Mouse (Mus musculus) intestine, embryonic 15.5 days (tissue): Measurements from ENCODE around the gene Prnp. TPM values are rescaled to one million over a fixed set of nuclear protein-coding genes. Genes with fewer than 3 reads are reported as not detected.

Experiments used
- ATAC-seq: fragments of 200-750 bp; cut with Nextera tagmentation; 2 replicates; pipeline ENCODE4 v1.8.0; 2017; ENCODE audit warnings: moderate TSS enrichment, moderate library complexity
- H3K27ac ChIP-seq: fragments of 300-500 bp; sonication (generic); 2 replicates; pipeline ENCODE4 v1.5.1; 2015; ENCODE audit warnings: mild to moderate bottlenecking, inconsistent platforms
- H3K27me3 ChIP-seq: fragments of 300-500 bp; sonication (generic); replicated peaks from 2 replicates; pipeline ENCODE4 v1.6.1; 2015; ENCODE audit warnings: inconsistent platforms
- H3K36me3 ChIP-seq: fragments of 300-500 bp; sonication (generic); 2 replicates; pipeline ENCODE4 v1.6.1; 2015; ENCODE audit warnings: inconsistent platforms
- H3K4me1 ChIP-seq: fragments of 300-500 bp; sonication (generic); replicated peaks from 2 replicates; pipeline ENCODE4 v1.6.1; 2015; ENCODE audit warnings: inconsistent platforms
- H3K4me2 ChIP-seq: fragments of 300-500 bp; sonication (generic); replicated peaks from 2 replicates; pipeline ENCODE4 v1.6.1; 2015; ENCODE audit warnings: mild to moderate bottlenecking, inconsistent platforms
- H3K4me3 ChIP-seq: fragments of 300-500 bp; sonication (generic); replicated peaks from 2 replicates; pipeline ENCODE4 v1.5.1; 2015; ENCODE audit warnings: inconsistent platforms
- H3K9ac ChIP-seq: fragments of 300-500 bp; sonication (generic); 2 replicates; pipeline ENCODE4 v1.6.1; 2015; ENCODE audit warnings: inconsistent platforms
- H3K9me3 ChIP-seq: fragments of 300-500 bp; sonication (generic); 2 replicates; pipeline ENCODE4 v1.6.1; 2016; ENCODE audit warnings: inconsistent platforms
- WGBS: fragments of 180-500 bp; shearing (Covaris S2); methylation state at CpG from one replicate; pipeline ENCODE4 v1.1.7; 2015; 5-methylcytosine and 5-hydroxymethylcytosine counted together
- polyA plus RNA-seq: library from polyadenylated mRNA; unstranded; fragments of >200 nt; fragmentation: Nextera tagmentation; extraction: Ambion mirVana; gene quantifications from 2 replicates; pipeline ENCODE4 v1.2.1, GENCODE M21; 2015

The Prnp gene
- polyA plus RNA-seq, 1 experiment from 2014 or later: 62.3 TPM

DNA sequence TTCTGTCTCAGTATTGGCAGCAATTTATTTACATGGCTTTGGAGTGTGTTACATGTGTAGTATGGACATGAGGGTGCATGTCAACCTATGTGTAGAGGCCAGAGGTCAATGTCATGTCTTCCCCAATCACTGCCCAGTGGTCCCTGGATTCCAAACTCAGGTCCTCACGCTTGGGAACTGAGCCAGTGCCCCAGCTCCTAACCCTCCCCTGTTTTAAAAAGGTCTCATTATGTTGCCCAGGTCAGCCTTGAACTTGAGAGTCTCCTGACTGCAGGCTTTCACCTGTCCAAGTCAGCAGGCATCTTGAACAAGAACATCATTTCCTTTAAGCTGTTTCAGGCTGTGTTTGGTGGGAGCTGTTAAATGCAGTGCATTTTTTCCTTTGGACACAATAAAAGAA is 822 bp upstream of the Prnp start:
- H3K9me3 ChIP-seq: no peaks in the 10 kb centered on the region
- H3K36me3 ChIP-seq: no peaks in the 10 kb centered on the region
- 0 out of 2 replicates have a peak, but pooled peaks cover 6% of the 10 kb centered on the region for H3K4me1 ChIP-seq
- H3K4me3 ChIP-seq: no peak overlapping the region
- ATAC-seq: no peak
- WGBS: 83% methylated on average over 1 of the region's 1 CpGs
- no peak overlapping the region for H3K27ac ChIP-seq
- no peak overlapping the region for H3K9ac ChIP-seq
- no peaks in the 10 kb centered on the region for H3K27me3 ChIP-seq
- no peak overlapping the region for H3K4me2 ChIP-seq

DNA sequence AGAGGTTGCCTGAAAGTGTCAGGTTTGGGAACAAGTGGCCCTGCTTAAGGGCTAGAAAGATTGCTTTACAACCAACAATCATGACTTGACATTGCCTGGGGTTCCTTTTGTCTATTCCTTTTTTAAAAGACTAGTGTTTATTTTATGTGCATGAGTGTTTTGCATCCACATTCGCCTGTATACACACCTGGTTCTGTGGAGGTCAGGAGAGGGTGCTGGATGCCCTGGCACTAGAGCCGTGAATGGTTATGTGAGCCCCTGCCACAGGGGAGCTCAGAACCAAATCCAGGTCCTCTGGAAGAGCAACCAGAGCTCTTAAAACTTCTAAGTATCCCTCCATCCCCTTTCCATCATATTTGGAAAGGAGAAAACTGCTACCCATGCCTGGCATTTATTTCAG is 1.1 kb downstream of the Prnp start:
- H3K27ac ChIP-seq: no peak overlapping the region
- 0 out of 2 replicates have a peak, but pooled peaks cover 6% of the 10 kb centered on the region for H3K4me1 ChIP-seq
- H3K36me3 ChIP-seq: no peaks in the 10 kb centered on the region
- 60% methylated on average over 2 of the region's 2 CpGs for WGBS
- no peaks in the 10 kb centered on the region for H3K27me3 ChIP-seq
- no peaks in the 10 kb centered on the region for H3K9me3 ChIP-seq
- H3K9ac ChIP-seq: no peak overlapping the region
- no peak for ATAC-seq
- peak overlapping the region; percentile 71; the same call in 1 of the 2 replicates for H3K4me3 ChIP-seq
- H3K4me2 ChIP-seq: peak overlapping the region; percentile 87

DNA sequence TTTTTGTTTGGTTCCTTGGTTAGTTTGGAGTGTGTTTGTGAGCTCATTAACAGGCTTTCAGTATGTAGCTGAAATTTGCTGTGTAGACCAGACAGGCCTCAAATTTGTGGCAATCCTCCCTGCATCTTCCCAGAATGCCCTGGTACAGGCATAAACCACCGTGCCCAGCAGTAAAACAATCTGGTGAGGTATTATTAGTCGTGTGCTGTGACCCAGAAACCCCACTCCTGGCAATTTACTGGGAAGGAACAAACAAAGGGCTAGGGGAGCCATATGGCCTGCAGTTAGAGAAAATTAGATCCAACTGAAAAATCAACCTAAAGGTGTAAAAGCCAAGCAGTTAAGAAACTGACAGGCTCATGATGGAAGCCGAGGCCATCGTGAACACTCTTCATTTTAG is 1.6 kb downstream of the Prnp start:
- H3K27ac ChIP-seq: no peak overlapping the region
- H3K9me3 ChIP-seq: no peaks in the 10 kb centered on the region
- no peak overlapping the region for H3K9ac ChIP-seq
- peak overlapping the region; percentile 87 for H3K4me2 ChIP-seq
- no peak overlapping the region for H3K4me3 ChIP-seq
- 0 out of 2 replicates have a peak, but pooled peaks cover 6% of the 10 kb centered on the region for H3K4me1 ChIP-seq
- no peaks in the 10 kb centered on the region for H3K36me3 ChIP-seq
- ATAC-seq: no peak
- WGBS: 40% methylated on average over 4 of the region's 4 CpGs
- no peaks in the 10 kb centered on the region for H3K27me3 ChIP-seq

DNA sequence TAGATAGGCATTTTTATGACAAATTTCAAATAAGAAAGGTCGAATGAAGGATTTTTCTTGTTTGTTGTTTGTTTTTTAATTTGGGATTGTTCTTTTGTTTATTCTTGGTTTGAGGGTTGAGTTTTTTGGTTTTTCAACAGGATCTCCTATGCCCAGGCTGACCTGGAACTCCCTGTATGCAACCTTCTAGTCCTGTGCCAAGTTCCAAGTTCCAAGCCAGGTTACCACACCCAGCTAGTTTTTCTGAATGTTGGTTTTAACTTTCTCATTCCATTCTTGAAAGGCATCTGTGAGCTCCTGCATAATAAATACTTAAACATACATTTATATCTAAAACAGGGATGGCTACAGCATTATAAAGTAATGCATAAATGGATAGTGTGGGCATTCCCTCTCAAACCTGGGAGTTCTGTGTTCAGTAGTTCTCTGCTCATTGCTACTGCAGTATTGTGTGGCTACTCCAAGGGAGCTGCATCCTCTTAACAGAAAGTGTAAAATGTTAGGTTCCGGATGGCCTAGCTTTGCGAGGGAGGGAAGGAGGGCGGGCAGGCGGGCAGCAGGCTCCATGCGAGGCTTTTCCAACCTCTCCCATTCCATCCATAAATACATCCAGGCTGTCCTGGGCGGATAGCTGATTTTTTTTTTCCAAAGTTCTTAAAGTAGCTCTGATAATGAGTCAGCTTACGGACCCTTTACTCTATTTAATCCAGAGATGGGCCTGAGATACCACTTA is 3.0 kb downstream of the Prnp start:
- Histone ChIP-seq H3K9me3 (no peaks in the 10 kb centered on the region), H3K9ac (no peak overlapping the region), H3K27ac (no peak overlapping the region), H3K4me2 (no peak overlapping the region), H3K4me1 (0 out of 2 replicates have a peak, but pooled peaks cover 6% of the 10 kb centered on the region), H3K36me3 (no peaks in the 10 kb centered on the region), H3K27me3 (no peaks in the 10 kb centered on the region), H3K4me3 (no peak overlapping the region)
- 82% methylated on average over 8 of the region's 8 CpGs for WGBS
- ATAC-seq: no peak

DNA sequence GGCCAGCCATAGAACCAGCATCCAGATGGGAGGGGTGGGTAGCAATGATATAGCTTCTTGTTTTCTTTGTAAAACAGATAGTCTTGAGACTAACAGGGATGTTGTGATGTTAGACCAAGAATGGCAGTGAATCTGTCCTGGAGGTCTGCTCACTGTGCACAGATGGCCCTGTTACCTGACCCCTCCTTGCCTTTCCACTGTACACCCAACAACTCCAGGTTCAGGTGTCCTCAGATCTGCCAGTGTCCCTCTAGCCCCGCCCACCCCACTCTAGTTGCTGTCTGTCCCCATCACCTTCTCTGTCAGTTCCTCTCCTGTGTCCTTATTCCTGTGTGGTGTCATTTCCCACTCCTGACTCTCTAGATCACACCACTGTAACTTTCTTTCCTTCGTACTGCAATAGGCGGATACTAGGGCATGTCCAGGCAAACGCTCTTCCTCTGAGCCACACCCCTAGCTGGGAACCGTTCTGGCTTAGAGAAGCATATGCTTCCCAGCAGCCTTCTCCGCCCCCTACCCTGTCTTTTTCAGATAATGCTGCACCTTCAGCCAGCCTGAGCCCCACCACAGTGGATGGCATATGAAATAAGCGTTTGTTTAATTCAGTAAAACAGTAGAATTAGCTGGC is 22.7 kb downstream of the Prnp start:
- Histone ChIP-seq H3K9me3 (no peaks in the 10 kb centered on the region), H3K36me3 (no peaks in the 10 kb centered on the region), H3K9ac (no peak overlapping the region), H3K4me2 (no peak overlapping the region), H3K27me3 (no peaks in the 10 kb centered on the region), H3K4me1 (0 out of 2 replicates have a peak, but pooled peaks cover 7% of the 10 kb centered on the region), H3K4me3 (no peak overlapping the region), H3K27ac (no peak overlapping the region)
- ATAC-seq: no peak
- 60% methylated on average over 7 of the region's 7 CpGs for WGBS

DNA sequence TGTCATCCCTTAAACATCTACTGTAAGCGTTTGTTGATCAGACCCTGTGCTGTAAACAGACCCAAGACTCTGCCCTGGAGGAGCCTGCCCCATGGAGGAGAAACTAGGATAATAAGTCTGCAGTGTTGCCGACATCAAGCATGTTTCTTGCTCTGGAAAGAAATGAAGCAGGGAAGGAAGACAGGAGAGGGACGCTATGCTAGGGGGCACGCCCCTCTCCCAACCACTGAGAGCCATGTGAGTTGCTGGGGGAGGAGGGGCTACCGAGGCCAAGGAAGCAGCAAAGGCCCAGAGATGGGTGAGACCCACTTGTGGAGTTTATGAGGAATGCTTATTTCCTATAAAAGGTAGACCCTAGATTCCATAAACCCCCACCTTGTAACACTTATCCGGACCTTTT is 23.3 kb downstream of the Prnp start:
- no peak for ATAC-seq
- 0 out of 2 replicates have a peak, but pooled peaks cover 7% of the 10 kb centered on the region for H3K4me1 ChIP-seq
- H3K9me3 ChIP-seq: no peaks in the 10 kb centered on the region
- H3K4me2 ChIP-seq: no peak overlapping the region
- H3K27me3 ChIP-seq: no peaks in the 10 kb centered on the region
- no peaks in the 10 kb centered on the region for H3K36me3 ChIP-seq
- no peak overlapping the region for H3K27ac ChIP-seq
- H3K9ac ChIP-seq: no peak overlapping the region
- H3K4me3 ChIP-seq: no peak overlapping the region
- WGBS: 28% methylated on average over 6 of the region's 6 CpGs

DNA sequence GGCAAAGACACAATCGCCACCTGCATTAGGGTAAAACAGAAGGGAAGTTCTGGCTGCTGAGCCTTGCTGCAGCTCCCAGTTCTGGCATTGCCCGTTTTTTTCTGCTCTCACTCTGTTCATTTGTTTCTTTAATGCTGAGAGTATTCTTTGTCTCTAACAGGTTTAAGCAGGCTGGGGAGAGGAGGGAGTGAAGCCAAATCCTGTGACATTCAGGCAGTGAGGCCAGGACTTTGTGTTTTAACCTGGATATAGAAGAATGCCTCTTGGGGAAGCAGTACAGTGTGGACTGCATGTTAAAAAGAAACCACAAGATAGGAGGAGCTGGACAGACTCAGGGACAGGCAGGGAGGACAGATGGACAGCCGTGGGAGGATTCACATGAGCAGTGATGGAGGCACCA is 23.9 kb downstream of the Prnp start:
- H3K4me3 ChIP-seq: no peak overlapping the region
- 0 out of 2 replicates have a peak, but pooled peaks cover 7% of the 10 kb centered on the region for H3K4me1 ChIP-seq
- H3K9ac ChIP-seq: no peak overlapping the region
- no peaks in the 10 kb centered on the region for H3K27me3 ChIP-seq
- no peak overlapping the region for H3K4me2 ChIP-seq
- no peaks in the 10 kb centered on the region for H3K9me3 ChIP-seq
- H3K36me3 ChIP-seq: no peaks in the 10 kb centered on the region
- no peak overlapping the region for H3K27ac ChIP-seq
- ATAC-seq: no peak
- 50% methylated on average over 3 of the region's 3 CpGs for WGBS

DNA sequence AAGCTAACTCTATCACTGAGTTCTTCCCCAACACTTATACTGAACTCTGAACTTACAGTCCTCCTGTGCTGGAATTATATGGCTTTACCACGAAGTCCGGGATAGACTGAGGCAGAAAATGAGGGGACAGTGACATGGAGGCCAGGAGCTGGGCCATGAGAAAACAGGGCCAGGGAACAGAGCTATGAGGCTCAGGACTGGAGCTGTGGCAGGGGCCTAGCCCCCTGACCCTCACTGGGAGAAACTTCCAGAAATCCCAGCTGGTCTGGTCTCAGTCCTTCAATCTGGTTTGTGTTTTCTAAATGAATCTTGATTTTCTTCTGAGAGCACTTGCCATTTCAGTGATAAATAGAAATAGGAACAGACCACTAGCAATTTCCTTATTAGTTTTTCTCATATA is 24.5 kb downstream of the Prnp start:
- 84% methylated on average over 2 of the region's 2 CpGs for WGBS
- H3K9ac ChIP-seq: no peak overlapping the region
- no peak overlapping the region for H3K4me3 ChIP-seq
- H3K27ac ChIP-seq: no peak overlapping the region
- H3K36me3 ChIP-seq: no peaks in the 10 kb centered on the region
- no peaks in the 10 kb centered on the region for H3K9me3 ChIP-seq
- ATAC-seq: no peak
- H3K4me1 ChIP-seq: 0 out of 2 replicates have a peak, but pooled peaks cover 7% of the 10 kb centered on the region
- no peaks in the 10 kb centered on the region for H3K27me3 ChIP-seq
- no peak overlapping the region for H3K4me2 ChIP-seq

DNA sequence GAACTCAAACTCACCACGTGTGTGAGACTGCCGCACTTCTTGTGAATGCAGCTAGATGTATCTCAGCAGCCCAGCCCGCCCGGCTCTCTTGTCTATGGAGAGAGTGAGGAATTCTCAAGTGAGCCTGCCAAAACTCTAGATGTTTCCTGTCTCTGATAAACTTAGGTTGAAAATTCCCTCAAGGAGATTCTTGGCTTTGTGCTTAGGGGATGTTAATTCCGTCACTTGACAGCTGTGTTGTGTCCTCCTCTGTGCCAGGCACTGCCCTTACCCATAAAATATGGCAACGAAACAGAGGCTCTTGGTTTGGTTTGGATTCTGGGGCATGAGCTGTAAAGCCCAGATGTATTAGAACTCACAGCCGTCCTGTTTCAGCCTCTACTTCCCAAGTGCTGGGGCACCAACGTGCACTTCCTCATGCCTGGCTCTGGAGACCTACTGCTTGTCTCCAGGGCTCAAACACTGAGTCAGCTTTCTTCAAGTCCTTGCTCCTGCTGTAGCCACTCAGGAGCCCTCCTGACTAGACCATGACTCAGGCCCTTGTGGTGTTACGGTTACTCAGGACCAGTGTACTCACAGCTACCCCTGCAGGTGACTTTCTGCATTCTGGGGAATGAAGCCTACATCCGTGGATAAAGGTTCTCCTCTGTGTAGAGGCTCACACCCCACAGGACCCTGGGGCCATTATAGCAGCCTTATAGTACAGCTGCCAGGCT is 25.8 kb downstream of the Prnp start:
- no peak overlapping the region for H3K9ac ChIP-seq
- no peaks in the 10 kb centered on the region for H3K36me3 ChIP-seq
- no peaks in the 10 kb centered on the region for H3K9me3 ChIP-seq
- H3K4me3 ChIP-seq: no peak overlapping the region
- no peak for ATAC-seq
- 0 out of 2 replicates have a peak, but pooled peaks cover 7% of the 10 kb centered on the region for H3K4me1 ChIP-seq
- no peaks in the 10 kb centered on the region for H3K27me3 ChIP-seq
- WGBS: 57% methylated on average over 10 of the region's 10 CpGs
- H3K27ac ChIP-seq: no peak overlapping the region
- no peak overlapping the region for H3K4me2 ChIP-seq

DNA sequence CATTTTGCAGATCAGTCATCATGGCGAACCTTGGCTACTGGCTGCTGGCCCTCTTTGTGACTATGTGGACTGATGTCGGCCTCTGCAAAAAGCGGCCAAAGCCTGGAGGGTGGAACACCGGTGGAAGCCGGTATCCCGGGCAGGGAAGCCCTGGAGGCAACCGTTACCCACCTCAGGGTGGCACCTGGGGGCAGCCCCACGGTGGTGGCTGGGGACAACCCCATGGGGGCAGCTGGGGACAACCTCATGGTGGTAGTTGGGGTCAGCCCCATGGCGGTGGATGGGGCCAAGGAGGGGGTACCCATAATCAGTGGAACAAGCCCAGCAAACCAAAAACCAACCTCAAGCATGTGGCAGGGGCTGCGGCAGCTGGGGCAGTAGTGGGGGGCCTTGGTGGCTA is 26.7 kb downstream of the Prnp start:
- Histone ChIP-seq H3K9me3 (no peaks in the 10 kb centered on the region), H3K4me1 (0 out of 2 replicates have a peak, but pooled peaks cover 7% of the 10 kb centered on the region), H3K36me3 (no peaks in the 10 kb centered on the region), H3K27me3 (no peaks in the 10 kb centered on the region), H3K27ac (no peak overlapping the region), H3K4me3 (no peak overlapping the region), H3K9ac (no peak overlapping the region), H3K4me2 (no peak overlapping the region)
- no peak for ATAC-seq
- 97% methylated on average over 10 of the region's 10 CpGs for WGBS

DNA sequence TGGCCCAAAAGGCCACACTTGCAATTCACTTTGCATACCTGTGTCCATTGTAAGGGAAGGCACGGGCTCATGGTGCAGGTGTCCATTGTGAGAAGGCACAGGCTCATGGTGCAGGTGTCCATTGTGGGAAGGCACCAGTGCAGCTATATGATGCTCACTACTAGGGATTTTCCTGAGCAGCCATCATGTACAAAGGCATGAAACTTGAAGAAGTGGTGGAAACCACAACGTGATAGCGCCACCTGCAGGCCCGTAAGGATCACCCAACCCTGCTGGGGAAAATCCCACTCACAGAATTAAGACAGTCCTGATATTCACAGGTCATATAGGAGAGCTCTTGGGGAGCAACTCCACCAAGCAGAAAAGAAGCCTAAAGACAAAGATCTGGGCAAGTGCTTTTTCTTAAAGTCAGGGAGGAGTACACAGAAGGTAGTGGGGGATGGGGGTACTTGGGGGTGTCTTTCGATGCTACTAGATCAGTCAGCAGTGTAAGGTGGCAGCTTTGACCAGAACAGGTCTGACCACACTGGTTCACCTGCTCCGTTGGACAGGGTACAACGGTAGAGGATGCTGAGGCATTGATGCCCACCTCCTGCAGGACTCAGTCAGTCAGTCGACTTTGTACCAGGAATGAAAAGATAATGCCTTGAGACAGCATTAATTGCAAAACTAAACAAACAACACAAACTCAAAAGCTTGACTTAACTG is 29.8 kb downstream of the Prnp start:
- Histone ChIP-seq H3K36me3 (no peaks in the 10 kb centered on the region), H3K9me3 (no peaks in the 10 kb centered on the region), H3K4me3 (no peak overlapping the region), H3K9ac (no peak overlapping the region), H3K4me1 (0 out of 2 replicates have a peak, but pooled peaks cover 2% of the 10 kb centered on the region), H3K27me3 (no peaks in the 10 kb centered on the region), H3K27ac (no peak overlapping the region), H3K4me2 (no peak overlapping the region)
- no peak for ATAC-seq
- WGBS: 46% methylated on average over 8 of the region's 8 CpGs

DNA sequence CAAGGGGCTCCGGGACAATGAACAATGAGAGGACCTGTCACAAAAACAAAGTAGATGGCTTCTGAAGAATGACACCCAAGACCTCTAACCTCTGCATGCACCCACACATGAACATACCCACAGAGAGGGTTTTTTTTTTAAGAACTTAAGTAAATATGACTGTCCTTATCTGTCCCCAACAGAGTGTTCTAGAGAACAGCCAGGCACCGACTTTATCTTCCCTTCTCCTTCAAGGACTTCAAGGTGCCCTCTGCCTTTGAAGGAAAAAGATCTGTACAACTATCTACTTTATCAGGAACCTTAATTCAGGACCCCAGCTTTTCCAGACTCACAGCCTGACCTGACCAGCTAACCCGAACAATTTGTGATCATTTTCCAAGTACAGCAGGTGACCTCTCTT is 30.8 kb downstream of the Prnp start:
- WGBS: 81% methylated on average over 3 of the region's 3 CpGs
- Histone ChIP-seq H3K27ac (no peak overlapping the region), H3K36me3 (no peaks in the 10 kb centered on the region), H3K4me2 (no peak overlapping the region), H3K4me3 (no peak overlapping the region), H3K9ac (no peak overlapping the region), H3K27me3 (no peaks in the 10 kb centered on the region), H3K9me3 (no peaks in the 10 kb centered on the region), H3K4me1 (no peaks in the 10 kb centered on the region)
- ATAC-seq: no peak
